Mouse (Mus musculus) kidney, adult 2 months (tissue): ENCODE data around the gene Foxd1.

Source experiments
- CTCF ChIP-seq: fragments of 200-500 bp; conservative IDR thresholded peaks from 2 replicates; pipeline ENCODE4 v1.5.1; 2011; ENCODE audit warnings: low read depth, mild to moderate bottlenecking, control low read depth, low read length, moderate library complexity, mixed read lengths; ENCODE audit not compliant: insufficient read depth, insufficient read length
- POLR2A ChIP-seq: fragments of 200-500 bp; IDR thresholded peaks from one replicate; pipeline ENCODE4 v1.6.1; 2011; ENCODE audit warnings: low read depth, low read length, control low read depth

DNA sequence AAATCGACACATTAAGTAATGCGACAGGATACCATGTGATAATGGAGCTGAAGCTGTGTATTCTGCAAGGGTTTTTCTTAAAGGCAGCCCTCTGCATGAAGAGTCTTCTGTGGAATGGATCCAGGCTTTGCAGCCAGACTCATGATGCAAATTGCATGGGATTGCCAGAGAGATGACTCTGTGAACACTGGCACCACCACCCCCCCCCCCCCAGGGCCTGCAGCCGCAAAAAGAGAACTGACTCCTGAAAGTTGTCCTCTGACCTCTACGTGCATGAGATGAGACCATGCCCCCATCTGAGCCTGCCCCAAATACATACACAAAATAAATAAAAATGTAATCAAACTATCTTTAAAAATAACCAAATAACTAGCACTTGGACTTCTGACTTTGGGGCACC, 4.6 kb upstream of the Foxd1 start:
- TF ChIP-seq CTCF (no peak), POLR2A (no peak)
